Mouse (Mus musculus): Measurements from ENCODE around the gene Spg7. TPM values are rescaled to one million over a fixed set of nuclear protein-coding genes. Genes with fewer than 3 reads are reported as not detected.
"Not testable (repeated sequence)": the region's sequence is repeated elsewhere in the genome, so short reads cannot be mapped to it uniquely, and the experiment has no call there.

Spg7 gene
- polyA plus RNA-seq, 1 experiment from 2014 or later: 46.4 TPM

DNA sequence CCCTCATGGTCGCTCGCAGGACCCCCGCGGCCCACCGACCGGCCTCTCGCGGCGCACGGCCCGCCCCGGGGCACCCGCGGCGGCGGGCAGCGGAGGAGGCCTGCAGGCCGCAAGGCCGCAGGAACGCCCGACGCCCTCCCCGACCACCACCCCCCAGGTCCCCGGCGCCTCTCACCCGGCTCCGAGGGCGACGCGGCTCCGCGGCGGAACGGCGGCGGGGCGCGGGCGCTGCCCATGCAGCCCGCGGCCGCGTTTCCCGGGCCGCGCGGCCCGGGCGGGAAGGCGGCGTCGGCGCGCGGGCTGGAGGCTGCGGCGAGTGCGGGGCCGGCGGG is 21.0 kb upstream of the Spg7 start:
- Histone ChIP-seq H3K4me2 (peak overlapping the region; percentile 75), H3K36me3 (no peaks in the 10 kb centered on the region), H3K4me1 (peaks cover 41% of the 10 kb centered on the region), H3K9me3 (no peaks in the 10 kb centered on the region), H3K27ac (peak overlapping the region; percentile 95), H3K27me3 (no peaks in the 10 kb centered on the region), H3K4me3 (peak overlapping the region; percentile 99), H3K9ac (peak overlapping the region; percentile 100)
- peak; percentile 2 for ATAC-seq (ENCODE audit: borderline replicate concordance, extremely low read depth, low FRiP score, low TSS enrichment)
- 0% methylated on average over 45 of the region's 60 CpGs for WGBS

DNA sequence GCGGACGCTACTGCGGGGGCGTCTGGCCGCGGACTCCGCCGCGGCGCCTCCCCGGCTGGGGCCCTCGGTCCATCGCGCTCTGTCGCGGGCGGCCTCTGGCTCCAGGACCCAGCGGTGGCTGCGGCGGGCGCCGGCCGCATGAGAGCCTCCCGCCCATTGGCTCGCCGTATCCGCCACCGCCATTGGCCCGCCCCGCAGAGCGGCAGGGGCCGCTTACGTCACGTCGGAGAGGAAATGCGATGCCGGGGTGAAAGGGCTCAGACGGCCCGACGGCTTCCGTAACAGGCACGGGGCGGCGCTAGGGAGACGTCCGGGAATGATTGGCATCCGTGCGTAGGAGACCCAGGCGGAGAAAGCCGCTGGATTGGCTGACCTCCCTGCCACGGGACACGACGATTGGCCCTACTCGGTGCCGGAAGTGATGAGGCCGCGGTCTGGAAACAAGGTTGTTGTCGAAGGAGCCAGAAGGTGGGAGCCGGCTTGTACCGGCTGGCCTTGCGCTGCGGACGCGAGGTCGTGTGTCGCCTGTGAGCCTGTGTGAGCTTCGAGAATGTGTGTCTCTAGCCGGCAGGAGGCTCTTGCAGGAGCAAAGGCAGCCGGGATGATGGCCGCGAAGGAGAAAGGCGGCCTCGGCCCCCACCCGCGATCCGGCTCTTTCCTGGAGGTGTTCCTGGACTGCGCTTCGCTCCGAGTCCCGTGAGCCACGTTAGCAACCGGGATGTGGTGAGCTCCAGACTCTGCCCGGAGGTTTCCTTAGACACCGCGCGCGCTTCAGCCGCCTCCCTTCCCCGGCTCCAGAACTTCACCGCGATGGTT is 20.4 kb upstream of the Spg7 start, which contains the start of gene Ankrd11:
TSS of gene Ankrd11 (minus strand) at position 120 of the 816 bp plus-strand sequence.
- ATAC-seq (ENCODE audit: borderline replicate concordance, extremely low read depth, low FRiP score, low TSS enrichment): peak; percentile 97
- Histone ChIP-seq H3K27me3 (no peaks in the 10 kb centered on the region), H3K4me3 (peak within 1 kb of the TSS; percentile 99), H3K36me3 (no peaks in the 10 kb centered on the region), H3K9ac (peak within 1 kb of the TSS; percentile 100), H3K9me3 (no peaks in the 10 kb centered on the region), H3K27ac (peak within 1 kb of the TSS; percentile 95), H3K4me2 (peak within 1 kb of the TSS; percentile 75), H3K4me1 (peaks cover 35% of the 10 kb centered on the region)
- WGBS: under 1% methylated on average over 90 of the region's 91 CpGs

DNA sequence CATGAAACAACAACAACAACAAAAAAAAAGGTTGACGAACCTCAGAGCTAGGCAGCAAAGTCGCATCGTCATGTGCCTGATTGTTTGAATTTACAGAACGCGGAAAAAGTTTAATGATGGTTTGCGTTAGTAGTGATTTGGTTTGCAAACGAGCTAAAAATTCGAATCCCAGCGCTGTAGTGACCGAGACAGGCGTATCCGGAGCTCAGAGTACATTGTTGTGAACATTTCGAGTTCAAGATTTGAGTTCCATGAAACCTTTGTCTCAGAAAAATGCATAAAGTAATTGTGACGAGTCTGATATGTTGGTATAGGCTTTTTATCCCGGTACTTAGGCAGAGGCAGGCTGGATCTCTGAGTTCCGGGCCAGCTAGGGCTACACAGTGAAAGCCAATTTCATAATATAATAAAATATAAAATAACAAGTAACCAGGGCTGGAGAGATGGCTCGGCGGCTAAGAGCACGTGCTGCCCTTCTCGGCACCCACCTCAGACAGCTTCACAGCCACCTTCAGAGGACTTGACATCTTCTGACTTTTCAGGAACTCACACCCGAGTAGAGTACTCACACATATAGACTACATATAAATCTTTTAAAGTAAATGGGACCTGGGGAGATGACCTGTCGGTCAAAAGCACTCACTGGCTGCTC is 19.6 kb upstream of the Spg7 start:
- peak overlapping the region; percentile 59 for H3K4me2 ChIP-seq
- H3K4me1 ChIP-seq: peaks cover 32% of the 10 kb centered on the region
- no peak for ATAC-seq (ENCODE audit: borderline replicate concordance, extremely low read depth, low FRiP score, low TSS enrichment)
- H3K9ac ChIP-seq: peak overlapping the region; percentile 73
- H3K27me3 ChIP-seq: no peaks in the 10 kb centered on the region
- WGBS: 10% methylated on average over 22 of the region's 22 CpGs
- peak overlapping the region; percentile 99 for H3K4me3 ChIP-seq
- no peaks in the 10 kb centered on the region for H3K36me3 ChIP-seq
- peak overlapping the region; percentile 92 for H3K27ac ChIP-seq
- no peaks in the 10 kb centered on the region for H3K9me3 ChIP-seq

DNA sequence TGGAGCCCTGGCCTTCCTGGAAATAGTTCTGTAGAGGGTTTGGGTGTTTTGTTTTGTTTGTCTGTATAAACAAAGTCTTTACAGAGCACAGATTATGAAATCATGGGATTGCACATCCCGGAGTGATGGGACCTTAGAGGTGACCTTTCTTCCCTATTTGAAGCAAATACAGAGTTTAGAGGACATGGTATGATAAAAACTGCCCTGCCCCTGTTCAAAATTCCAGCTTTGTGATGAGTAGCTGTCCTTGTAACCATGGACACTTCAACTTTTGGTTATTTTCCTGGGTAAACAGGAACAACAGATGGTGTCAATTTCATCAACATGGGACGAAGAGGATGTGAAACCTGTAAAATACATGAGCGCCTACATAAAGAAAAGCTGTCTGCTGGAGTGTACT is 18.8 kb upstream of the Spg7 start:
- H3K9ac ChIP-seq: no peak overlapping the region
- H3K4me2 ChIP-seq: no peak overlapping the region
- peaks cover 29% of the 10 kb centered on the region for H3K4me1 ChIP-seq
- 65% methylated on average over 3 of the region's 3 CpGs for WGBS
- H3K27me3 ChIP-seq: no peaks in the 10 kb centered on the region
- no peaks in the 10 kb centered on the region for H3K36me3 ChIP-seq
- H3K9me3 ChIP-seq: no peaks in the 10 kb centered on the region
- H3K4me3 ChIP-seq: no peak overlapping the region
- no peak overlapping the region for H3K27ac ChIP-seq
- no peak for ATAC-seq (ENCODE audit: borderline replicate concordance, extremely low read depth, low FRiP score, low TSS enrichment)

DNA sequence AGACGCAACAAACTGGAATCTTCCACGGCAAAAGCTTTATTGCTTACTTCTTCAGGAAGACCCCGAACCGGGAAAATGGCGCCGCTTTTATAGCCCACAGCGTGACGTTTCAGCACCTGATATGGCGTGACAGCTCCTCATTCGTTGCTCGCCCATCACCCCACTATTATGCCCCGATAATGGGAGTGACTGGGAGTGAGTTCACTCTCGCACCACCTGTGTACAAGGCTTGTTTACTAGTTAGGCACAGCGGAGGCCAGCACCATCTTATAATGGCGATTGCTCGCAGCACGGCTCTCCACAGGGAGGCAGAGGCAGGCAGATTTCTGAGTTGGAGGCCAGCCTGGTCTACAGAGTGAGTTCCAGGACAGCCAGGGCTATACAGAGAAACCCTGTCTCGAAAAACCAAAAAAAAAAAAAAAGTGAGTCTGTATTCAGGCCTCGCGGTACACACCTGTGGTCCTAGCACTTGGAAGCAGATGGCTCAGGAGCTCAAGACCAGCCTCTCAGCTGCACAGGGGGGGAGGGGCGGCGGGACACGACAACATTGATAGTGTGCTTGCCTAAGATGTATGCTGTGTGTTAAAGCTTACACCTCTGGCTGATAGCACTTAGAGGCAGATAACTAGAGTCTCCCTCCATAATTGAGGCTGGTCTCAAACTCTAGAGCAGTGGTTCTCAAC is 17.9 kb upstream of the Spg7 start:
- H3K27me3 ChIP-seq; H3K4me2 ChIP-seq; H3K9me3 ChIP-seq; H3K36me3 ChIP-seq; H3K9ac ChIP-seq; H3K27ac ChIP-seq; ATAC-seq (ENCODE audit: borderline replicate concordance, extremely low read depth, low FRiP score, low TSS enrichment); H3K4me3 ChIP-seq: not testable (repeated sequence)
- peaks cover 20% of the 10 kb centered on the region for H3K4me1 ChIP-seq
- WGBS: 93% methylated on average over 23 of the region's 23 CpGs

DNA sequence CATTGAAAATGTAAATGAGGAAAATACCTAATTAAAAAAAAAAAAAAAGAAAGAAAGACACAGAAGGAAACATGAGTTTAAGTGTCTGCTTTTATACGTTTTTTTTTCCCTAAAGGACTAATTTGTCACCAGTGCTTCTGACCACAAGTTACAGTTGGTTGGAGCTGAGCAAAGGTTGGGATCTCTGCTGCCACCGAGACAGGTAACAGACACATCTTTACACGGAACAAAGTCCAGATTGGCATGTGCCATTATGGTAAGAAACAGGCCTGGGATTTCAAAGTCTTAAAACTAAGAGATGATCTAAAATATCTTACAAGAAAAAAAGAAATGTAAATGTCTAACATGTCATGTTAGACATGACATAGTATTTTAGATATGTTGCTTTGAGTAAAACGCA is 16.0 kb upstream of the Spg7 start:
- 80% methylated on average over 4 of the region's 4 CpGs for WGBS
- no peak for ATAC-seq (ENCODE audit: borderline replicate concordance, extremely low read depth, low FRiP score, low TSS enrichment)
- no peak overlapping the region for H3K4me3 ChIP-seq

DNA sequence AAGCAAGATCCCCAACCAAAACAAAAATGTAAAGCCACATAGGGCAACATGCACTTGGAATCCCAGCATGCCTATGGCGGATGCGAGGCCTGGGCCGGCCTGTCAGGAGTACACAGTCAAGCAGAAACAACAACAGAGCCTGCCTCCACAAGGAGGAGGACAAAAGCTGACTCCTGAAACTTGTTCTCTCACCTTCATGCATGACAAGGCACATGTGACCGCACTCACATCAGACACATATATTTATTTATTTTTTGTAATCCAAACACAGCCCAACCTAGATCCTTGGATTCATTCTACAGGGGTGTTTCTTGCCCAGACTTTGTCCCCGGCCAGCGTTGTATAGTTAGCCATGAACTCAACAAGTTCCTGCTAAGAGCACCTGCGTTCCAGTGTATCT is 14.9 kb upstream of the Spg7 start:
- Histone ChIP-seq H3K4me1 (peaks cover 11% of the 10 kb centered on the region), H3K4me3 (no peak overlapping the region), H3K36me3 (no peaks in the 10 kb centered on the region), H3K9me3 (no peaks in the 10 kb centered on the region), H3K27ac (no peak overlapping the region), H3K27me3 (no peaks in the 10 kb centered on the region), H3K9ac (no peak overlapping the region), H3K4me2 (no peak overlapping the region)
- ATAC-seq (ENCODE audit: borderline replicate concordance, extremely low read depth, low FRiP score, low TSS enrichment): no peak
- WGBS: 79% methylated on average over 7 of the region's 7 CpGs

More for the DNA sequence above, 16.0 kb upstream of the Spg7 start:
- no peaks in the 10 kb centered on the region for H3K27me3 ChIP-seq
- no peak overlapping the region for H3K9ac ChIP-seq
- H3K4me2 ChIP-seq: no peak overlapping the region
- no peaks in the 10 kb centered on the region for H3K9me3 ChIP-seq
- H3K27ac ChIP-seq: no peak overlapping the region
- no peaks in the 10 kb centered on the region for H3K36me3 ChIP-seq
- peaks cover 11% of the 10 kb centered on the region for H3K4me1 ChIP-seq

DNA sequence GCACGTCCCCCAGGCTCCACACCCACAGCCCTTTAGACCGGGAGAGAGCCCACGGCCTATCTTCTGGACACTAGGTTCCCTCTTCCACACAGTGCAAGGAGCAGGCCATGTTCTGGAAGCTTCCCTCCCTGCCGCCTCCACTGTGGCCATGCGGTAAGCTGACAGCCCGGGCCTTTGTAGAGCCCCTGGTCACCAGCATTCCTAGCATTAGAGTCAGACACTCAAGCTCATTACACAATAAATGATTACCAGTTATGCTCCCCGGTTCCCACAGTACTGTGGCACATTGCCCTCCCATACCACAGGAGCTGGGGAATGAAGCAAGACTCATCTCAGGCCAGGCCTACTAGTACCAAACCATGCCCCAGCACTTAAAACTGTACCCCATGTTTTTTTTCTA is 14.3 kb upstream of the Spg7 start:
- ATAC-seq (ENCODE audit: borderline replicate concordance, extremely low read depth, low FRiP score, low TSS enrichment): no peak

DNA sequence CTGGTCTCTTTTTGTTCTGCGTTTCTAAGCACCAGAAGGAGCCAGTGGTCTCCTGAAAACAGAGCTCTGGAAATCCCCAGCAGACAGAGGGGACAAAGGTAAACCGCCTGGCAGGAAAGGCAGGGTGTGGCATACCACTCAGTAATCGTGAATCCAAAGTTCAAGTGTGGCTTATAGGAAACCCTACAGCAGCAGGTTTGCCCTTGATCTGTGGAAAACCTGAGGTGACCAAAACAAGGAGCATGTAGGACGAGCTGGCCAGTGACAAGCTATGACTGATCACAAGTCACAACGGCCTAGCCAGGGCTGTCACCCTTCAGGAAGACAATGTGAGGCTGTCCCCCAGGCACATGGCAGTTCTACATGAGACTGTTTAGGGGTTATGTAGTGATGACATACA is 11.3 kb upstream of the Spg7 start:
- Histone ChIP-seq H3K27ac (no peak overlapping the region), H3K4me1 (no peaks in the 10 kb centered on the region), H3K4me3 (no peak overlapping the region), H3K9ac (no peak overlapping the region), H3K9me3 (no peaks in the 10 kb centered on the region), H3K36me3 (no peaks in the 10 kb centered on the region), H3K4me2 (no peak overlapping the region), H3K27me3 (no peaks in the 10 kb centered on the region)
- no peak for ATAC-seq (ENCODE audit: borderline replicate concordance, extremely low read depth, low FRiP score, low TSS enrichment)
- 58% methylated on average over 5 of the region's 5 CpGs for WGBS

More for the DNA sequence above, 14.3 kb upstream of the Spg7 start:
- Histone ChIP-seq H3K27ac (no peak overlapping the region), H3K9ac (no peak overlapping the region), H3K4me1 (peaks cover 7% of the 10 kb centered on the region), H3K4me3 (no peak overlapping the region), H3K27me3 (no peaks in the 10 kb centered on the region), H3K4me2 (no peak overlapping the region), H3K9me3 (no peaks in the 10 kb centered on the region), H3K36me3 (no peaks in the 10 kb centered on the region)
- WGBS: 82% methylated on average over 7 of the region's 7 CpGs

DNA sequence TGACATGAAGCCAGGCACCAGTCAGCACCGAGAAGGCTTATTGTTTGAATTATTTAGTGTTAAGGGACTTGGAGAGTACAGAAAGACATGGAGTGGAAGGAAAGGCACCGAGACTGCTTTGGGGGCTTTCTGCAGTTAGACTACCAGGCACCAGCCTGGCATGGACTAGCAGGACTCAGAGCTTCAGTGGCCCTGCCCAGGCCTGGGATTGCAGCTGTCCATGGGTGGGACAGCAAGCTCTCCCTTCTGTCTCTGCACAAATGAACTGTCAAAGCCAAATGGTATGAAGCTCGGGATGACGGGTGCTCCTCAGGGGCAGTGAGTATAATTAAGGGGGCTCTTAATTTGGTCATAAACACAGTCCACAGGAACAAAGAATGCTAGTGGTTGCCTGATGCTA is 1.3 kb downstream of the Spg7 start:
- Histone ChIP-seq H3K27ac (no peak overlapping the region), H3K9ac (no peak overlapping the region), H3K4me2 (peak overlapping the region; percentile 80; the same call in 1 of the 2 replicates), H3K4me1 (peaks cover 17% of the 10 kb centered on the region), H3K4me3 (no peak overlapping the region), H3K36me3 (peaks cover 10% of the 10 kb centered on the region; the same call in 1 of the 2 replicates), H3K27me3 (no peaks in the 10 kb centered on the region), H3K9me3 (no peaks in the 10 kb centered on the region)
- ATAC-seq (ENCODE audit: borderline replicate concordance, extremely low read depth, low FRiP score, low TSS enrichment): no peak
- 65% methylated on average over 4 of the region's 4 CpGs for WGBS

DNA sequence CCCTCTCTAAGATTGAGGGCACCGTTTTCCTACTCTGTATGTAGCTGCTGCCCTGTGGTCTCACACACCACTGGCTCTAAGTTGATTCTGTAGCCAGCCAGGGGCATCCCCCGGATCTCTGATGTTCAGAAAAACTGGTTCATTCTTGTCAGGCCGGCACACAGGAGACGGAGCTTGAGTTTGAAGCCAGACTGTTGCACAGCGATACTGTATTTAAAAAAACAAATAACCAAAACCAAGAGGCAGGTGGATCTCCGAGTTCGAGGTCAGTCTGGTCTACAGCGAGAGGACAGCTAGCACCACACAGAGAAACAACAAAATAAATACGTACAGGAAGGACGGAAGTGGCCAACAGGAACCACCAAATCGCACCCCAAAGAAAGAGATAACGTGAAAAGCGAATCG is 2.1 kb downstream of the Spg7 start:
- Histone ChIP-seq H3K4me1 (peaks cover 17% of the 10 kb centered on the region), H3K4me2 (peak overlapping the region; percentile 80), H3K36me3 (peaks cover 10% of the 10 kb centered on the region; the same call in 1 of the 2 replicates), H3K9ac (peak overlapping the region; percentile 91), H3K27me3 (no peaks in the 10 kb centered on the region), H3K9me3 (no peaks in the 10 kb centered on the region), H3K27ac (peak overlapping the region; percentile 82), H3K4me3 (peak overlapping the region; percentile 89)
- WGBS: 1% methylated on average over 14 of the region's 14 CpGs
- ATAC-seq (ENCODE audit: borderline replicate concordance, extremely low read depth, low FRiP score, low TSS enrichment): peak; percentile 8; the same call in 1 of the 2 replicates
